Mouse (Mus musculus): ENCODE results near the gene Larp1. TPM values are rescaled to one million over a fixed set of nuclear protein-coding genes. Genes with fewer than 3 reads are reported as not detected.

The Larp1 gene
- polyA plus RNA-seq, 1 experiment from 2014 or later = 18.2 TPM

DNA sequence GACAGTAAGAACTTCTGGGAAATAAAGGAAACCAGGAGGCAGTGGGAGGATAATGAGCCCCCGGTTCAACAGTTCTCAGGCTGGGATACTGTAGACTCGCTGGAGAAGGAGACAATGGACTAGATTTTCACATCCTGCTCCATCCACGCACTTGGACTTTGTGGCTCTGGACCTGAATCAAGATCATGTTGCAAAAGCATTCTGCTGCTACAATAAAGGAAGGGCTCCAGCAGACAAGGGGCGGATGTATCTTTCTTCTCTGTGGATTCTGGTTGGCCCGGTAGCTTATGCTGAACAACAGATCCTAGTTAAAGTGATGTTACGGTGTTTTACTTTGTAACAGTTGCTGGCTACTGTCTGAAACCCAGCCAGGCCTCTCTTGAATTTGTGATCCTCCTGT is 22.4 kb upstream of the Larp1 start:
- Histone ChIP-seq H3K4me3 (ENCODE audit: low read depth, low read length) (no peak overlapping the region), H3K9me3 (ENCODE audit: control insufficient read depth, low read length) (no peaks in the 10 kb centered on the region), H3K36me3 (ENCODE audit: control insufficient read depth, insufficient read depth, low read length) (no peaks in the 10 kb centered on the region), H3K27ac (ENCODE audit: low read depth, low read length) (no peak overlapping the region), H3K9ac (ENCODE audit: low read depth, low read length) (no peak overlapping the region), H3K4me1 (replicated peaks; ENCODE audit: control insufficient read depth, insufficient read depth, low read length) (no peaks in the 10 kb centered on the region), H3K4me2 (replicated peaks; ENCODE audit: low read depth, low read length) (no peak overlapping the region), H3K27me3 (ENCODE audit: control insufficient read depth, insufficient read depth, low read length) (no peaks in the 10 kb centered on the region)
- ATAC-seq (ENCODE audit: low FRiP score) (no peak), DNase-seq (ENCODE audit: low spot score) (no peak)
- 91% methylated on average over 6 of the region's 6 CpGs for WGBS

DNA sequence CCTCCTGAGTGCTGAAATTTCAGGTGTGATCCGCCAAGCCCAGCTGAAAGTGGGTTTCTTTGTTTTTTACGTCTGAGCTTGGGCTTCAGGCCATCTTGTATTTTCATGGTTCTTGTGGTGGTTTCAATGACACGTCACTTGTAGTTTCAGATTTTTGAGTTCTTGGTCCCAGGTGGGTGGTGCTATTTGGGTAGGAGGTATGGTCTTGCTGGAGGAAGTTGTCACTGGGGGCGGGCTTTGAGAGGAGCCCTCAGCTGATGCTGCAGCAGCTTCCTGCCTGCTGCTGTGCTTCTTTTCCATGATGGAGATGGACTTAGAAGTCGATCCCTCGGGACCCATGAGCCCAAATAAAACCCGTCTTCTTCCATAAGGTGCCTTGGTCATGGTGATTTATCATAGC is 22.0 kb upstream of the Larp1 start:
- Histone ChIP-seq H3K27ac (ENCODE audit: low read depth, low read length) (no peak overlapping the region), H3K9ac (ENCODE audit: low read depth, low read length) (no peak overlapping the region), H3K4me2 (replicated peaks; ENCODE audit: low read depth, low read length) (no peak overlapping the region), H3K4me3 (ENCODE audit: low read depth, low read length) (no peak overlapping the region), H3K9me3 (ENCODE audit: control insufficient read depth, low read length) (no peaks in the 10 kb centered on the region), H3K36me3 (ENCODE audit: control insufficient read depth, insufficient read depth, low read length) (no peaks in the 10 kb centered on the region), H3K4me1 (replicated peaks; ENCODE audit: control insufficient read depth, insufficient read depth, low read length) (no peaks in the 10 kb centered on the region), H3K27me3 (ENCODE audit: control insufficient read depth, insufficient read depth, low read length) (no peaks in the 10 kb centered on the region)
- no peak for ATAC-seq (ENCODE audit: low FRiP score)
- DNase-seq (ENCODE audit: low spot score) = no peak
- 94% methylated on average over 7 of the region's 7 CpGs for WGBS

DNA sequence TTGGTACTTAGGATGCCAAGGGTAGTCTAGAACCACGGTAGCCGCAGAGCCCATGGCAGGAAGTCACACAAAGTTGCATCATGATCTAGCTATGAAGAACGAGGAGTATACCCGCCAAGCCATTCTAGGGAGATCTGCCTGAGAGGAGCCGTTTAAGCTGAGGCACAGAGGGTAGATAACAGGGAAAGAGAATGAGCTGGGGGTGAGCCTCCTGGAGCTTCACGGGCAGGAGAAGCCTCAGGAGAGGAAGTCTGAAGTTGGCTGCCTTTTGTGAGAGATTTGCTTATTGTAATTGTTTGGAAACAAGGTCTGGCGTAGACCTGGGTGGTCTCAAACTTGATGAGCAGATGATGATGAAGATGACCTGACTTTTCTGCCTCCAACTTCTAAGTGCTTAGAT is 10.7 kb upstream of the Larp1 start:
- H3K9ac ChIP-seq (ENCODE audit: low read depth, low read length) = no peak overlapping the region
- ATAC-seq (ENCODE audit: low FRiP score) = no peak
- WGBS = 82% methylated on average over 7 of the region's 7 CpGs

DNA sequence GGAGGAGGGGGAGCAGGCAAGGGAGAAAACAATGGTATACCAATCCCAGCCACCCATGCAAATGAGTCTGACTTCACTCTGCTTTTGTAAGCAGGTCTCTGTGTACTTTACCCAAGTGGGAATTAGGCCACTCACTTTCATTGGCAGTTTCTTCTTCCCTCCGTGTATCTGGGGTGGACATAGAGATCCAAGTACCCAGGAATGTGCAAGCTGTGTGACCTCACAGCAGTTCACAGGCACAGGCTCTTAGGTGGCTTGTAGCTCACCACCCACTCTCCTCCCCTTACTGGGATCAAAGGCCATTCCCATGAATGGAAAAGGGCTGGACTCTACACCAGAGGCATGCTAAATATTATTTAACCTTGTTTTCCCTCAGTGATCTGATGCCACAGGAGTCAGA is 10.0 kb upstream of the Larp1 start:
- no peak for DNase-seq (ENCODE audit: low spot score)
- Histone ChIP-seq H3K36me3 (ENCODE audit: control insufficient read depth, insufficient read depth, low read length) (no peaks in the 10 kb centered on the region), H3K27ac (ENCODE audit: low read depth, low read length) (no peak overlapping the region), H3K4me2 (replicated peaks; ENCODE audit: low read depth, low read length) (no peak overlapping the region), H3K9ac (ENCODE audit: low read depth, low read length) (no peak overlapping the region), H3K4me3 (ENCODE audit: low read depth, low read length) (no peak overlapping the region), H3K9me3 (ENCODE audit: control insufficient read depth, low read length) (no peaks in the 10 kb centered on the region), H3K4me1 (replicated peaks; ENCODE audit: control insufficient read depth, insufficient read depth, low read length) (no peaks in the 10 kb centered on the region), H3K27me3 (ENCODE audit: control insufficient read depth, insufficient read depth, low read length) (no peaks in the 10 kb centered on the region)
- ATAC-seq (ENCODE audit: low FRiP score) = no peak
- WGBS = 0% methylated on average over 1 of the region's 1 CpGs

More for the DNA sequence above, 10.7 kb upstream of the Larp1 start:
- Histone ChIP-seq H3K4me1 (replicated peaks; ENCODE audit: control insufficient read depth, insufficient read depth, low read length) (no peaks in the 10 kb centered on the region), H3K4me3 (ENCODE audit: low read depth, low read length) (no peak overlapping the region), H3K27ac (ENCODE audit: low read depth, low read length) (no peak overlapping the region), H3K36me3 (ENCODE audit: control insufficient read depth, insufficient read depth, low read length) (no peaks in the 10 kb centered on the region), H3K27me3 (ENCODE audit: control insufficient read depth, insufficient read depth, low read length) (no peaks in the 10 kb centered on the region), H3K4me2 (replicated peaks; ENCODE audit: low read depth, low read length) (no peak overlapping the region), H3K9me3 (ENCODE audit: control insufficient read depth, low read length) (no peaks in the 10 kb centered on the region)
- DNase-seq (ENCODE audit: low spot score) = no peak

DNA sequence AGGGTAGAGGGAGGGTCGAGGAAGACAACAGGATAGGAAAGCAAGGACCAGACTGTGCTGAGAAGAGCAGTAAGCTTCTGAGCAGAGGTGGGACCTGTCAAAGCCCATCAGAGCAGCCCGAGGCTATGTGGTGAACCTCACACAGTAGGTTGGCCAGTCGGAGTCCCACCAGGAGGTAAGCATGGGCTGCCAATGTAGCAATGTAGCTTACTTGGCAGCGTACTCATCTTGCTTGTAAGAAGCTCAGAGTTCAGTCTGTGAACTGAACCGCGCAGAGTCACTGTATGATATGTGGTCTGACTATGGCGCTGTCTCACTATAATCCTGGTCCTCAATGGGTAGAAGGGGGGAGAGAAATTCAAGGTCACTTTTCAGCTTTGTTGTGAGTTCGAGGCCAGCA is 5.7 kb upstream of the Larp1 start:
- no peak for DNase-seq (ENCODE audit: low spot score)
- Histone ChIP-seq H3K27me3 (ENCODE audit: control insufficient read depth, insufficient read depth, low read length) (no peaks in the 10 kb centered on the region), H3K9me3 (ENCODE audit: control insufficient read depth, low read length) (no peaks in the 10 kb centered on the region), H3K36me3 (ENCODE audit: control insufficient read depth, insufficient read depth, low read length) (no peaks in the 10 kb centered on the region), H3K4me2 (replicated peaks; ENCODE audit: low read depth, low read length) (no peak overlapping the region), H3K4me3 (ENCODE audit: low read depth, low read length) (no peak overlapping the region), H3K4me1 (replicated peaks; ENCODE audit: control insufficient read depth, insufficient read depth, low read length) (no peaks in the 10 kb centered on the region), H3K9ac (ENCODE audit: low read depth, low read length) (no peak overlapping the region), H3K27ac (ENCODE audit: low read depth, low read length) (no peak overlapping the region)
- no peak for ATAC-seq (ENCODE audit: low FRiP score)
- 86% methylated on average over 8 of the region's 8 CpGs for WGBS

DNA sequence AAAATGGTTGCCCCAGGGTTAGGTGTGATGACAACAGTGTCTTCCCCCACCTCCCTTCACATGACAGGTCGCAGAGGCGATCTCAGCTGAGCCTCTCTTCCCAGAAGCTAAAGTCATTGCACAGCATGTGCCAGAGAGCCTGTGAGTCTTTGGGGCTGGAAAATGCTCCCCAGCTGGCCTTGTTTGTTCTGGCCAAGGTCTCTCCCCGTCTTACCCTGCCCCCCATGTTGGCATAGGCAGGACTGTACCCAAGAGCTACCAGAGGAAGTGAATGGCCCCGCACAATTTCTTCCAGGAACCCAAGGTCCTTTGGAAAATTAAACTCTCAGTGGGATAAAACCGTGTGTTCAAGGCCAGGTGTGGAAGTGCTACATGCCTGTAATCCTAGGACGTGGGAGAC is 5.1 kb upstream of the Larp1 start:
- Histone ChIP-seq H3K36me3 (ENCODE audit: control insufficient read depth, insufficient read depth, low read length) (no peaks in the 10 kb centered on the region), H3K4me3 (ENCODE audit: low read depth, low read length) (no peak overlapping the region), H3K27ac (ENCODE audit: low read depth, low read length) (no peak overlapping the region), H3K9ac (ENCODE audit: low read depth, low read length) (no peak overlapping the region), H3K9me3 (ENCODE audit: control insufficient read depth, low read length) (no peaks in the 10 kb centered on the region), H3K4me1 (replicated peaks; ENCODE audit: control insufficient read depth, insufficient read depth, low read length) (no peaks in the 10 kb centered on the region), H3K4me2 (replicated peaks; ENCODE audit: low read depth, low read length) (no peak overlapping the region), H3K27me3 (ENCODE audit: control insufficient read depth, insufficient read depth, low read length) (no peaks in the 10 kb centered on the region)
- WGBS = 72% methylated on average over 6 of the region's 6 CpGs
- ATAC-seq (ENCODE audit: low FRiP score) (no peak), DNase-seq (ENCODE audit: low spot score) (no peak)

DNA sequence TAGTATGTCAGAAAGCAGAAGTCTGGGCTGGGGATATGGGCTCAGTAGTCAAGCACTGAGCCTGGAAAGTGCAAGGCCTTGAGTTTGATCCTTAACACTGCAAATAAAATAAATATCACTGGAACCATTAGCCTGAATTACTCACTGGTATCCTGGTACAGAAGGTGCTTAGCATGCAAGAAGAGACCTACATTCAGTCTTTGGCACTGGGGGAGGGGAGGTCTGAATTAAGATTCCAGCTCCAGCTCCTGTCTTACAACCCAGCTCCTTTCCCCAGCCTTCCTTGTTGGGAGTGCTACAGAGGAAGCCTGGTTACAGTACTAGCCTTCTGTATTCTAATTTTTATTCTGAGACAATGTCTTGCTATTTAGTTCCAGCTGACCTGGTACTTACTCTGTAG is 3.8 kb upstream of the Larp1 start:
- H3K36me3 ChIP-seq (ENCODE audit: control insufficient read depth, insufficient read depth, low read length) = no peaks in the 10 kb centered on the region
- no peak for ATAC-seq (ENCODE audit: low FRiP score)
- no peaks in the 10 kb centered on the region for H3K9me3 ChIP-seq (ENCODE audit: control insufficient read depth, low read length)
- H3K27ac ChIP-seq (ENCODE audit: low read depth, low read length) = no peak overlapping the region
- DNase-seq (ENCODE audit: low spot score) = no peak
- H3K4me1 ChIP-seq (replicated peaks; ENCODE audit: control insufficient read depth, insufficient read depth, low read length) = no peaks in the 10 kb centered on the region
- H3K27me3 ChIP-seq (ENCODE audit: control insufficient read depth, insufficient read depth, low read length) = no peaks in the 10 kb centered on the region
- H3K9ac ChIP-seq (ENCODE audit: low read depth, low read length) = no peak overlapping the region
- no peak overlapping the region for H3K4me3 ChIP-seq (ENCODE audit: low read depth, low read length)
- H3K4me2 ChIP-seq (replicated peaks; ENCODE audit: low read depth, low read length) = no peak overlapping the region

DNA sequence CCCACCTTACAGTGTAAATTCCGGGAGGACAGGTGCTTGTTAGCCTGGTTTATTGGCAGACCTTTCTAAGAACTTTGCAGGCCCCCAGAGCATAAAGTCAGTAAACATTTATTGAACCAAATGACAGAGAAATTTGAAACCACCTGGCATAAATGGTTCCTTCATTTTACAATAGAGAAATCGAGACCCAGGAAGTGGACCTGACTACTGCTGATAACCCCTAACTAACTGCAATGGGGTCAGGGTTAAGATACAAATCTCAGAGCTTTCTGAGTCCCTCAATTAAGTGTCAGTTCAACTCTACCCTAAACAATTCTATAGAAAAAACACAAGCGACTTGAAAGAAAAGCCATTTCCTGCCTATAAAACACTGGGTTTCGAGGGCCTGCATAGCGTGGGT is 851 bp upstream of the Larp1 start:
- H3K27ac ChIP-seq (ENCODE audit: low read depth, low read length) = peak overlapping the region; percentile 49; the same call in 1 of the 2 replicates
- H3K9ac ChIP-seq (ENCODE audit: low read depth, low read length) = peak overlapping the region; percentile 70
- H3K36me3 ChIP-seq (ENCODE audit: control insufficient read depth, insufficient read depth, low read length) = no peaks in the 10 kb centered on the region
- peak overlapping the region; percentile 77 for H3K4me3 ChIP-seq (ENCODE audit: low read depth, low read length)
- no peak for DNase-seq (ENCODE audit: low spot score)
- H3K4me2 ChIP-seq (replicated peaks; ENCODE audit: low read depth, low read length) = peak overlapping the region; percentile 76
- no peaks in the 10 kb centered on the region for H3K27me3 ChIP-seq (ENCODE audit: control insufficient read depth, insufficient read depth, low read length)
- WGBS = 15% methylated on average over 5 of the region's 5 CpGs
- 0 out of 2 replicates have a peak, but pooled peaks have one; percentile 1 for ATAC-seq (ENCODE audit: low FRiP score)
- peaks cover 5% of the 10 kb centered on the region for H3K4me1 ChIP-seq (replicated peaks; ENCODE audit: control insufficient read depth, insufficient read depth, low read length)
- H3K9me3 ChIP-seq (ENCODE audit: control insufficient read depth, low read length) = no peaks in the 10 kb centered on the region

DNA sequence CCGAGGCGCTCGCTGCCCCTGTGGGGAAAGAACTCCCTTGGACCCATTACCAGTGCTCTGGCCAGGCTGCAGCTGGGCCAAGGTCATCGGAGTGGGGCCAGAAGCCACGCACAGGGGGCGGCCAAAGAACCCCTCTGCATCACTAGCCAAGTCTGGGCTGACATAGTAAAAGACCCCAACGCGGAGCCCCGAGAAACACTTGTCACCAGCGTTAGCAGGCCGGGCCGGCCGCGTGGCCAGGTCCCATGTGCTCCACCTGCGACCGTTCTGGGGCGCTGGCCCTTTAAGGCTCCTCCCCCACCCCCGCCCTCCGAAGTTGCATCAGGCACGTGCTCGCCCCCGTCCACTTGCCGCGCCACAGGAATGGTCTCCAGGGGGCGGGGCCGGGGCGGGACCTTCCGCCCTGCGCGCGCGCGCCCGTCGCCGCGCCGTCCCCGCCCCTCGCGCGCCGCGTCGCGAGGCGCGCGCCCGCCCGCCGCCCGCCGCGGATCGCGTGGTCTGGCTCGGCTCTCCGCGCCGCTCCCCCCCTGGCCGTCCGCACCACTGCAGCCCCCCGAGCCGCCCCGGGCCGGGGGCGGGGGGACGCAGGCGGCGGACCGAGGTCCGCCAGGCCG is 320 bp upstream of the Larp1 start:
- H3K4me3 ChIP-seq (ENCODE audit: low read depth, low read length) = peak overlapping the region; percentile 77
- H3K36me3 ChIP-seq (ENCODE audit: control insufficient read depth, insufficient read depth, low read length) = no peaks in the 10 kb centered on the region
- peak; percentile 94 for DNase-seq (ENCODE audit: low spot score)
- no peaks in the 10 kb centered on the region for H3K9me3 ChIP-seq (ENCODE audit: control insufficient read depth, low read length)
- no peaks in the 10 kb centered on the region for H3K27me3 ChIP-seq (ENCODE audit: control insufficient read depth, insufficient read depth, low read length)
- H3K27ac ChIP-seq (ENCODE audit: low read depth, low read length) = peak overlapping the region; percentile 89
- peak overlapping the region; percentile 86 for H3K9ac ChIP-seq (ENCODE audit: low read depth, low read length)
- H3K4me1 ChIP-seq (replicated peaks; ENCODE audit: control insufficient read depth, insufficient read depth, low read length) = peaks cover 5% of the 10 kb centered on the region
- peak overlapping the region; percentile 87 for H3K4me2 ChIP-seq (replicated peaks; ENCODE audit: low read depth, low read length)
- WGBS = under 1% methylated on average over 26 of the region's 74 CpGs
- ATAC-seq (ENCODE audit: low FRiP score) = peak; percentile 89

Data from hindbrain, embryonic 11.5 days (tissue).